Mouse (Mus musculus): Measurements from ENCODE around the gene Ocln.

- TF ChIP-seq POLR2A (IDR thresholded peaks at IDR 0.05; ENCODE audit: borderline replicate concordance, extremely low read depth, low read depth, low read length) (no peak), CTCF (IDR thresholded peaks at IDR 0.05; ENCODE audit: insufficient read depth, low read length) (no peak)
Observed at GRCm38 (mm10) chr13:100512792-100513191, 39.7 kb downstream of the Ocln start.

All from lung, adult 2 months (tissue).